Mouse (Mus musculus): ENCODE measurements around the gene Snx1. TPM values are rescaled to one million over a fixed set of nuclear protein-coding genes. Genes with fewer than 3 reads are reported as not detected.

The Snx1 gene
- polyA plus RNA-seq, 1 experiment: 59.1 TPM

DNA sequence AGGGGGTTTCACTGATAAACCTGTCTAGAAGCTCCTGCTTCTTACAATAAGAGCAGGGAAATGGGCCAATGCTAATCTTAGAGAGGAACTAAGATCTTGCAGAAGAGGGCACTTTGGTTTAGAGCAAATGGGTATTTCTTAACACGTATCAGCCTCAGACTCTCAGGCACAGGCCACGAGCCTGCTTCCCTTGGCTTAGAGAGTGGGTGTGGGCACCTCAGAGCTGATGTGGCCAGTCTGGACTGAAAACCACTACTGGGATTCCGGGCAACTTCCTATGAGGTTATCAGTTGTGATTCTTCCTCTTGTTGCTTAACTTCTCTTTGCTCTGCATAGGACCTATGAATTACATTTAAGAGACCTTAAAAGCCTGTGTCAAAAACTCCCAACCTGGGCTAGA lies 12.0 kb downstream of the Snx1 start:
- peaks cover 6% of the 10 kb centered on the region; the same call in 1 of the 2 replicates for H3K36me3 ChIP-seq (ENCODE audit: control insufficient read depth, insufficient read depth, low read length)
- H3K27ac ChIP-seq (ENCODE audit: control insufficient read depth, insufficient read depth, low read length): no peak overlapping the region
- 71% methylated on average over 3 of the region's 3 CpGs for WGBS
- DNase-seq: no peak
- no peaks in the 10 kb centered on the region for H3K27me3 ChIP-seq (ENCODE audit: control insufficient read depth, insufficient read depth, low read length)
- peaks cover 8% of the 10 kb centered on the region for H3K4me1 ChIP-seq (replicated peaks; ENCODE audit: control insufficient read depth, insufficient read depth, low read length)
- TF ChIP-seq POLR2A (IDR thresholded peaks at IDR 0.05; ENCODE audit: control insufficient read depth, extremely low read depth, insufficient read depth, low read length, poor library complexity) (no peak), CTCF (IDR thresholded peaks at IDR 0.05; ENCODE audit: borderline replicate concordance, control insufficient read depth, extremely low read depth, insufficient read depth, low read length, poor library complexity) (no peak)
- no peak overlapping the region for H3K4me3 ChIP-seq (ENCODE audit: control insufficient read depth, insufficient read depth, low read length)

GRCm38 (mm10) chr9:66110611-66111379 lies 15.6 kb downstream of the Snx1 start:
- H3K4me3 ChIP-seq (ENCODE audit: control insufficient read depth, insufficient read depth, low read length): no peak overlapping the region
- TF ChIP-seq CTCF (IDR thresholded peaks at IDR 0.05; ENCODE audit: borderline replicate concordance, control insufficient read depth, extremely low read depth, insufficient read depth, low read length, poor library complexity): no peak
- TF ChIP-seq POLR2A (IDR thresholded peaks at IDR 0.05; ENCODE audit: control insufficient read depth, extremely low read depth, insufficient read depth, low read length, poor library complexity): no peak
- H3K27me3 ChIP-seq (ENCODE audit: control insufficient read depth, insufficient read depth, low read length): no peaks in the 10 kb centered on the region
- WGBS: 84% methylated on average over 8 of the region's 8 CpGs
- DNase-seq: no peak
- peaks cover 22% of the 10 kb centered on the region for H3K36me3 ChIP-seq (ENCODE audit: control insufficient read depth, insufficient read depth, low read length)
- H3K4me1 ChIP-seq (replicated peaks; ENCODE audit: control insufficient read depth, insufficient read depth, low read length): peaks cover 5% of the 10 kb centered on the region
- H3K27ac ChIP-seq (ENCODE audit: control insufficient read depth, insufficient read depth, low read length): no peak overlapping the region

DNA sequence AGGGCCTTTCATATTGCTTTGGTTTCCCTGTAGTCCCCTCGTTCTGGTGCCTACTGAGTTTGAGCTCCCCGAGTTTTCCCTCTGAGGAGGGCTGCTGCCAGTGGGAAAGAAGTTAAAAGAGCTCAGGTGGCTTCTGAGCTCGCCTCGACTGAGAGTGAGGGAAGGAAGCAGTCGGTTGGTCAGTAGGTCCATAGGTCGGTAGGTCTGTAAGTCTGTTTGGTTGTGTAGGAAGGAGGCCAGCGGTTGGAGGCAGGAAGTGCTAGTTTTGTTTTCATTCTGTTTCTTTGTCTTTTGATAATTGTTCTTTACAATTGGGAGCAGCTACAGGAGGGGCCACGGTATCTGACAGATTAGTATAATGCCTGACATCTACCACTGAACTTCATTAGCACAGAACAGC lies 16.3 kb downstream of the Snx1 start:
- TF ChIP-seq POLR2A (IDR thresholded peaks at IDR 0.05; ENCODE audit: control insufficient read depth, extremely low read depth, insufficient read depth, low read length, poor library complexity) (no peak), CTCF (IDR thresholded peaks at IDR 0.05; ENCODE audit: borderline replicate concordance, control insufficient read depth, extremely low read depth, insufficient read depth, low read length, poor library complexity) (no peak)
- Histone ChIP-seq H3K4me3 (ENCODE audit: control insufficient read depth, insufficient read depth, low read length) (no peak overlapping the region), H3K4me1 (replicated peaks; ENCODE audit: control insufficient read depth, insufficient read depth, low read length) (peaks cover 5% of the 10 kb centered on the region), H3K36me3 (ENCODE audit: control insufficient read depth, insufficient read depth, low read length) (peaks cover 27% of the 10 kb centered on the region), H3K27ac (ENCODE audit: control insufficient read depth, insufficient read depth, low read length) (no peak overlapping the region), H3K27me3 (ENCODE audit: control insufficient read depth, insufficient read depth, low read length) (no peaks in the 10 kb centered on the region)
- 42% methylated on average over 8 of the region's 8 CpGs for WGBS
- DNase-seq: no peak

DNA sequence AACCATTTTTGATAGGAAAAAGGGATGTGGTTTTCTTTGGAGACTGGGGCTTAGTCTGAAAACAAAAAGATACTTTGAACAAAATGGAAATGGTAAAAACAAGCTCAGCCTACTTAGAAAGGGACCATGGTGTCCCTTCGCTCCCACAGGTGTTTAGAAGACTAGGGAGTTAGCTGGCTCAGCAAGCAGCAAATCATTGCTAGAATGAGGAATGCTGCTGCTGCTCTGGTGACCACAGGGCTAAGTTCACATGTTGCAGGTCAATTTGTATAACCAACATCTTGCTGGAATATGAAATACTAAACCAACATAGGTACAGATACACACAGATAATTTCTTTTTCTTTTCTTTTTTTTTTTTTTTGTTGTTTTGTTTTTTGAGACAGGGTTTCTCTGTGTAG lies 16.8 kb downstream of the Snx1 start:
- H3K4me3 ChIP-seq (ENCODE audit: control insufficient read depth, insufficient read depth, low read length): no peak overlapping the region
- peaks cover 33% of the 10 kb centered on the region for H3K36me3 ChIP-seq (ENCODE audit: control insufficient read depth, insufficient read depth, low read length)
- DNase-seq: no peak
- no peaks in the 10 kb centered on the region for H3K27me3 ChIP-seq (ENCODE audit: control insufficient read depth, insufficient read depth, low read length)
- no peak for TF ChIP-seq POLR2A (IDR thresholded peaks at IDR 0.05; ENCODE audit: control insufficient read depth, extremely low read depth, insufficient read depth, low read length, poor library complexity)
- no peak for TF ChIP-seq CTCF (IDR thresholded peaks at IDR 0.05; ENCODE audit: borderline replicate concordance, control insufficient read depth, extremely low read depth, insufficient read depth, low read length, poor library complexity)
- H3K4me1 ChIP-seq (replicated peaks; ENCODE audit: control insufficient read depth, insufficient read depth, low read length): peaks cover 5% of the 10 kb centered on the region
- H3K27ac ChIP-seq (ENCODE audit: control insufficient read depth, insufficient read depth, low read length): no peak overlapping the region
- WGBS: 96% methylated on average over 1 of the region's 1 CpGs

- WGBS: 97% methylated on average over 8 of the region's 8 CpGs
- H3K4me3 ChIP-seq (ENCODE audit: control insufficient read depth, insufficient read depth, low read length): no peak overlapping the region
- H3K27ac ChIP-seq (ENCODE audit: control insufficient read depth, insufficient read depth, low read length): no peak overlapping the region
- H3K36me3 ChIP-seq (ENCODE audit: control insufficient read depth, insufficient read depth, low read length): peaks cover 60% of the 10 kb centered on the region
- TF ChIP-seq CTCF (IDR thresholded peaks at IDR 0.05; ENCODE audit: borderline replicate concordance, control insufficient read depth, extremely low read depth, insufficient read depth, low read length, poor library complexity) (no peak), POLR2A (IDR thresholded peaks at IDR 0.05; ENCODE audit: control insufficient read depth, extremely low read depth, insufficient read depth, low read length, poor library complexity) (no peak)
- H3K27me3 ChIP-seq (ENCODE audit: control insufficient read depth, insufficient read depth, low read length): no peaks in the 10 kb centered on the region
- no peak for DNase-seq
- no peaks in the 10 kb centered on the region for H3K4me1 ChIP-seq (replicated peaks; ENCODE audit: control insufficient read depth, insufficient read depth, low read length)
Observed at GRCm38 (mm10) chr9:66105168-66105567, 21.2 kb downstream of the Snx1 start.

DNA sequence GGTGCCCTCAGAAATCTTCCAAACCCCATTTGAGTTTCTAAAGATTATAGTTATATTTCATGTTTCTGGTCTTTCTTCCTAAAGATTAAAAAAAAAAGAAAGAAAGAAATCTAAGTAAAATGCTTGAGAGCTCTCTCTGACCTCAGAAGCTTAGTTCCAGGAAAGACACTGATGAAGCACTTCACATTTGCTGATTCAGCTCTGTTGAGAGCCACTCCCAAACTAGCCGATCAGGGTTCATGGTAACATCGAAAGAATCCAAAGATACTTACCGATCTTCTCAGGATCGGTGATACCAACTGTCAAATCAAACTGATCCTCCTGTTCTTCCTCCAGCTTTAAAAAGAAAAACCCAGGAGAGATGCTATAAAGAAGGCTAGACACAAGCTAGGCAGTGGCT lies 21.8 kb downstream of the Snx1 start:
- Histone ChIP-seq H3K36me3 (ENCODE audit: control insufficient read depth, insufficient read depth, low read length) (peaks cover 65% of the 10 kb centered on the region), H3K27me3 (ENCODE audit: control insufficient read depth, insufficient read depth, low read length) (no peaks in the 10 kb centered on the region), H3K4me1 (replicated peaks; ENCODE audit: control insufficient read depth, insufficient read depth, low read length) (no peaks in the 10 kb centered on the region), H3K4me3 (ENCODE audit: control insufficient read depth, insufficient read depth, low read length) (no peak overlapping the region), H3K27ac (ENCODE audit: control insufficient read depth, insufficient read depth, low read length) (no peak overlapping the region)
- 97% methylated on average over 4 of the region's 4 CpGs for WGBS
- TF ChIP-seq CTCF (IDR thresholded peaks at IDR 0.05; ENCODE audit: borderline replicate concordance, control insufficient read depth, extremely low read depth, insufficient read depth, low read length, poor library complexity) (no peak), POLR2A (IDR thresholded peaks at IDR 0.05; ENCODE audit: control insufficient read depth, extremely low read depth, insufficient read depth, low read length, poor library complexity) (no peak)
- no peak for DNase-seq

Measured in thymus, adult 2 months (tissue).